Mouse (Mus musculus) left cerebral cortex, postnatal 10 days (tissue): ENCODE results near the gene Kank2. TPM values are rescaled to one million over a fixed set of nuclear protein-coding genes. Genes with fewer than 3 reads are reported as not detected.
A peak's percentile ranks its signal among the peaks of the same experiment; 100 is the strongest.
"Not testable (repeated sequence)": the region's sequence is repeated elsewhere in the genome, so short reads cannot be mapped to it uniquely, and the experiment has no call there.

Source experiments
- DNase-seq, 2 experiments: peaks; one replicate each; pipeline ENCODE4 v3.0.0; 2021 to 2022; ENCODE audit warnings: low spot score in 2 of 2, mixed read lengths in 1 of 2; ENCODE audit errors: extremely low spot score in 1 of 2
- intact Hi-C: fragments of 180-260 bp; cut with DNase I; formaldehyde crosslinking; loops from one replicate; pipeline ENCODE4 v1.15.1; 2025
- total RNA-seq, 2 experiments: library from RNA; stranded (reverse); gene quantifications; 2 replicates each; pipeline ENCODE4 v1.2.3; 2021

Gene Kank2
- total RNA-seq, 2 experiments from 2014 or later = 6.7 to 7.7 TPM

DNA sequence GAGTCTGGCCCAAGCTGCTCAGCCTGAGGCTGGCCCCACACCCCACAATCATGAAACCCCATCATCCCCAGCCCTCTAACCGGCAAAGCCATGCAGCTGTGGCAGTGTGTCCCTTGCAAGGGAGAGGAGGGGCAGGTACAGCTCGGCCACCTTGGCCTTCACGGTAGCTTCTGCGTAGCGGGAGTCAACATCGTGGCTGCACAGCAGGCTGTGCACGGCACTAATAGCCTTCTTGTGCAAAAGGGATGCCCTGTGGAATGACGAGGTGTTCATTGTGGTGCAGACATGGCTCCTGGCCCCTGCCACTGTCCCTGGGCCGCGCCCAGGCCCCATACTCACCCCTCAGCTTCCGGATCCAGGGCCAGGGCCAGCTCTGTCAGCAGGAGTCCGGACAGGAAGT lies 21.6 kb upstream of the Kank2 start:
- intact Hi-C loops = no loop called here
- no peak for DNase-seq

DNA sequence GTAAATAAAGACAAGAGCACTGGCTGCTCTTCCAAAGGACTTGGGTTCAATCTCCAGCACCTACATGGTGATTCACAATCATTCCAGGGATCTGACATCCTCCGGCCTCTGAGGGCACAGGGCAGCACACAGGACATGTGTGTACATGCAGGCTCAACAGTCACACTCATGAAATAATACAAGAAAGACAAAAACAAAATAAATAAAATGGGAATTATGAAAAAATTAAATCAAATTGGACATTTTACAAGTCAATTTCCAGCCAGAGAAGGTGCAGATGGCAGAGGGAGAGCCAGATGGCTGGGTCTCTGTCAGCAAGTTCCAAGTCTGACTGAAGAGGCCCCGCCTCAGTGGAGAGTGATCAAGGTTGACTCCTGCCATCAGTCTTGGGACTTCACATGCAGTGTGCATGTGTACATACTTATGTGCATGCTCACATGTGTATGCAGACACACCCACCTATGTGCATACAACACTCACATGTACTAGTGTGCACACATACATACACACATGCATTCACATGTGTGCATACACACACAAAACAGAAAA lies 20.7 kb upstream of the Kank2 start:
- DNase-seq = no peak
- intact Hi-C loops = no loop called here

DNA sequence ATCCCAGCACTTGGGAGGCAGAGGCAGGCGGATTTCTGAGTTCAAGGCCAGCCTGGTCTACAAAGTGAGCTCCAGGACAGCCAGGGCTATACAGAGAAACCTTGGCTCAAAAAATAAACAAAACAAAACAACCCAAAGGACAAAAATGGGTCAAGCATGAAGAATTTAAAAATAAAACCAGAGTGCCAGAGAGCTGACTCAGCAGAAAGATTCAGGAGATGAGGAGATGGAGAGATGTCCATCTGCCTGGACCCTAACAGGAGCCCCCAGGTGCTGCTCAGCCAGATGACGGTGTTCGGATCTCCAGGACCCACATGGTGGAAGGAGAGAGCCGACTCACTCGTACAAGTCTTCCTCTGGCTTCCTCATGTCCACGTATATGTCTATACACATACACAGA lies 20.0 kb upstream of the Kank2 start:
- intact Hi-C loops = no loop called here
- DNase-seq = no peak

DNA sequence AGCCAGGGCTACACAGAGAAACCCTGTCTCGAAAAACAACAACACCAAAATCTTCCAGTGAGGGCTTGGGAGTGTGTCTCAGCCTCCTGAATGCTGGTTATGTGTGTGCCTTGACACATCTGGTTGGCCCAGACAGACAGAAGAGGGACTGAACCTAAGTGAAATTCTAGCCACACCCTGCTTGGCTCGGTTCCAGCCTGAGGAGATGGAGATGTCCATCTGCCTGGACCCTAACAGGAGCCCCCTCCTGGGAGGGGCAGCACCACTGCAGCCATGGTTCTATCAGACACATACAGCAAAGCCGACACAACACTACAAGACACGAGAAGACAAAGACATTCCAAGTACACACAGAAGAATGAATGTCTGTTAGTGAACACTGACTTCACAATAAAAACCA lies 19.6 kb upstream of the Kank2 start:
- DNase-seq = no peak
- intact Hi-C loops = no loop called here

DNA sequence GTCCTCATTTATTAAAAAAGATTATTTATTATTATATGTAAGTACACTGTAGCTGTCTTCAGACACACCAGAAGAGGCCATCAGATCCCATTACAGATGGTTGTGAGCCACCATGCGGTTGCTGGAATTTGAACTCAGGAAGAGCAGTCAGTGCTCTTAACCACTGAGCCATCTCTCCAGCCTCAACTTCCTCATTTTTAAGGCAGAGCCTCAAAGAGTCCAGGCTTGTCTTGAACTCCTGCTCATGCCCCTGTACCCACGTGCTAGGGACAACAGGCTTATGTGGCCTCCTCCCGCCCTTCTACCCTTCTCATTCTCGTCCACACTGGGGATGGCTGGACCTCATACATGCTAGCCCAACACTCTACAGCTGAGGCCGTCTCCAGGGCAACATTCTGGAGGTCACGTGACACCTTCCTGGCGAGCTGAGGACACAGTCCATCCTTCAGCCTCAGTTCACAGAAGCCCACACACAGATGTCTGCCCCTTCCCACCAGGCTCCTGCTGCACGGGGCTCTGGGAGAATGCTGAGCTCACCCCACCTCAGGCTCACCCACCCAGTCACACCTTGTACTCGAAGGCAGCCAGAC lies 18.3 kb upstream of the Kank2 start:
- intact Hi-C loops = no loop called here
- no peak for DNase-seq

DNA sequence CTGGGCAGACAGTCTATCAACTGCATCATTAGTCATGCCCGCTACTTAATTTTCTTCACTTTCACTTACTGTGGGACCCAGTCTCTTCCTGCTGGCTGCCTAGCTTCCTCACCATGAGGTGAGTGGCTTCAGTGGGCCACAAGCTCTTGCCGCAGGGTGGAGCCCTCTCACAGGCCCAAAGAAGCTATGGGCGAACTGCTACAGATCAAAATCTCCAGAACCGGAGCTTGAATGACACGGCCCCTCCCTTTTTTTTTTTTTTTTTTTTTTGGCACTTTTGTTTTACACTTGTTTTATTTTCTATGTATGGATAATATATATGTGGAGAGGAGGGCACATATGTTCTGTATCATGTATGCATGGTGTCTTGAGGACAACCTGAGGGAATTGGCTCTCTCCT lies 12.6 kb upstream of the Kank2 start:
- no peak for DNase-seq
- intact Hi-C loops = no loop called here

DNA sequence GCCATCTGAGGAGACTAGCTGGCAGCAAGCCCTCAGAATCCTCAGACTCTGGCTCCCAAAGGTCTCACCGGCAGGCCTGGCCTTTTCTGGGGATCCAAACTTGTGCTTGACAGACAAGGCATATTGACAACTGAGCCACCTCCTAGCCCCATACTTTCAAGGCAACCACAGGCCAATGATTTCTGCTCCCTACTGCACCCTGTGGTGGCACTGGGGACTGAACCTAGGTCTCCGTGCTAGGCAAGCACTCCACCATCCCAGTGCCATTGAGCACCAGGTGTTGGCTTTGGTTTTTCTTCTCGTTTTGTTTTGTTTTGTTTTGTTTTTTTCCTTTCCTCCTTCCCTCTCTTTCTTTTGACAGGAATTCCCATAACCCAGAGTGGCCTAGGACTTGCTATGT lies 10.0 kb upstream of the Kank2 start:
- DNase-seq = no peak
- intact Hi-C loops = no loop called here

DNA sequence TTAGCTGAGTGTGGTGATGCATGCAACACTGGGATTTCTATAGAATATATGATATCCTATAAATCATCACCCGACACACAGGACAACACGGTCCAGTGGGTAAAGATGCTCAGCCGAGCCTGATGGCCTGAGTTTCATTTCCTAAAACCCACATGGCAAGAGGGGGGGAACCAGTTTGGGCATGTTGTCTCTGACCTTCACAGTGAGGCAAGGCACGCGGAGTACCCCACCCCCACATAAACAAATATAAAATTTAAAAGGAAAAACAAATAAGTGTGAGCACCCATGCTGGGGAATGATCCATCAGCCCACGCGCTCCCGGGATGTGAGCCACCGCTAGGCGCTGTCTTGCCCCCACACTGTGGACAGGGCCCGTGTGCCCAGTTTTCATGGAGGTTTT lies 8.4 kb upstream of the Kank2 start:
- intact Hi-C loops = no loop called here

DNA sequence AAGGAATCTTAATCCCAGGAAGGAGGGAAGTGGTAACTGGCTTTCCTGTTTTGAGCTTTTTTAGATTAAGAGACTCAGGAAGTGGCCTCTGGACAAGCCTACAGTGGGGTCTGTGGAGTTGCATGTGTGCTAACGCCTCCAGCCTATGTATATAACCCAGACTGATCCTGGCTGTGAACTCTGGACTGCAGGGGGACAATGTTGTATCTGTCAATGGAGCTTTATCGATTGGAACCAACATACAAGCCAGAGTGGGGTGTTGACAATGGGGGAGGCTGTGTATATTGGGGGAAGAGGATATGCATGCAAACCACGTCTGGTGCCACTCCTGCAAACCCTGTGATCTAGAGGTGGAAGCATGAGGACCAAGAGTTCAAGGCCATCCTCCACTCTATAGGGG lies 7.8 kb upstream of the Kank2 start:
- intact Hi-C loops = no loop called here
- no peak for DNase-seq

More for the DNA sequence above, 8.4 kb upstream of the Kank2 start:
- no peak for DNase-seq

DNA sequence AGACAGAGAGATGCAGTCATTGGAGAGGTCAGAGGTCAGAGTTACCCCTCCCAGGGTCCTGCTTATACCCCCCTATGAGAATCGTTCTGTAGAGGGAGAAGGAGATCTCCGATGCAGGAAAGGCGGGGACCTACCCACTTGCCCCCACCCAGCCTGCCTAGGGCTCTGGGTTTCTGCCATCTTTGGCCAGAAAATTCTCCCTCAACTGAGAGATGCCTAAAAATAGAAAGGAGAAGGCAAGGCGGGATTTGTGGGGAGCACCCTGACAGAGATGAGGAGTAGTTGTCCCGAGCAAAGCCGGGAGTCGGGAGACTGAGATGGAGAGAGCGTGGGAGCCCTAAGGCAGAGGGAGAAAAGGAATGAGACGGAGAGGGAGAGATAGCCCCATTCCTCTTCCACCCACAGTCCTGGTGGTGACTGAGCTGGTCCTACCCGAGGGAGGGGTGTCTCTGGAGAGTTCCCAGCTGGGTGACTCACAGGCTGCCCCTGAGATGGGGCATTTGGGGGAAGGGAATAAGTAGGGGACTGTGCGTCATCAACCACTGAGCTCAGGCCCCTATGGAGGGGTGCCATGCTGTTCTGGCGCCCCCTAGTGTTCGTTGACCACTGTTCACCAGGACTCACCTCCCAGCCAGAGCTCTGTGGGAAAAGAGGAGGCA lies 5.6 kb upstream of the Kank2 start:
- DNase-seq = peak; percentile 50 to 86
- intact Hi-C loops = no loop called here

DNA sequence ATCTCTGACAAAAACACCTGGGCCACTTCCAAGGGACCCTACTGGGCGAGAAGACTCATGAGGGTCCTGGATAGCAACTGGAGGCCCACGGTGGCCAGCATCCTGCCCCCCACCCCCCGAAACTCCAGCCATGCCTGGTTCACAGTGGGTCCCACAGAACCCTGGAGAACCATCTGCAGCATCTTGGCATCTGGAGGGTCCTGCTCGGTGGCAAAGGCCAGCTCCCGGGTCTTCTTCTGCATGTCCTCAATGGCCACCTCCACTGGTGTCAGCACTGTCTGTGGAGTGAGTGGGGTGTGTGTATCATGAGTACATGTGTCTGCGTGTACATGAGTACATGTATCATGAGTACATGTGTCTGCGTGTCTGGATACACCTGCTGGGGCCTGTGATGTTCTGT lies 3.0 kb upstream of the Kank2 start:
- DNase-seq = no peak
- intact Hi-C loops = no loop called here

DNA sequence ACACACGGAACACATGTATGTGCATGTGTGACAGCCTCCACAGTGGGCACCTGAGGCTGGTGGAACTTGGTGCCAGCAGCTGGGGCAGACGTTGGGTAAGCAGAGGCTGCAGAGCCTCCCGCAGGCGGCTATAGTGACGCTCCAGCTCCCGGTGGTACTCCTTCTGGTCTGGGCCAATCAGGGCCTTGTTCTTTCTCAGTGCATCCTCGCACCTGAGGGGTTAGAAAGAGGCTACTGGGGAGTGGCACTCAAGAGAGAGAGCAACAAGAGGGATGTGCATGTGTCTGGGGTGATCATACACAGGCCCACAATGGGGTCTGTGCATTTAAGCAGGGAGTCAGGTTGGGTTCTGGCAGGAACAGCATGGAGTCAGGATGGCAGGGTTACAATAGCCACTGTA lies 2.6 kb upstream of the Kank2 start:
- intact Hi-C loops = no loop called here
- no peak for DNase-seq

DNA sequence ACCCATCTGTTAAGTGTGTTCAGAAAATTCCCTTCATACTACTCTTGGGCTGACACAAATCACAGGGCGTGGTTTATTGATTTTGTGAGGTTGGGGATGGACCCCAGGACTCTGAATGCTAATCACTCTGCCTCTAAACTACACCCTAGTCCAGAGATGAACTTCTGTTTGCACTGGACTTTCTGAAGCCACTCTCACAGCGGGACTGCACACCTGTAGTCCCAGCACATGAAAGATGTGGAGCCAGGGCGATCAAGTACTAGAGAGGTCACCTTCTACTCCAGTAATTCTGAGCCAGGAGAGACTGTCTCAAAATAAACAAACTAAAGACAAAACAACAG lies 436 bp upstream of the Kank2 start:
- intact Hi-C loops = no loop called here
- no peak for DNase-seq

DNA sequence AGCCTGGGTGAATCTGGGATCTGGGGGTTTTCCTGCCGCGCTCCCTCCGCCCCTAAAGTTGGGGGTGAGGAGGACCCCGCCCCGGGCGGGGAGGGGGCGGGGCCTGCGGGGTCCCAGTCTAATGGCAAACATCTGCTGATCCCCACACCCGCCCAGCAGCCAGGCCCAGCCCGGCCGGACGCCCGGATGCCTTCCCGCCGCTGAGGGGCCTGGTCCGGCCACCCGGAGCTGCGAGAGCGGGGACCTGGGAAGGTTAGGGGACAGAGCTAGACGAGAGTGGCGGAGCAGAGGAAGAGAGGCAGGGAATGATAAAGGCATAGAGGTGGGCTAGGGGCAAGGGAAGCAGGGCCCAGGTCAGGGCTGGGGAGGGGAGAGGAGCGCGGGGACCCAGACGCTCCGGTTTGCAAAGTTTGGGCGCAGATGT lies 611 bp downstream of the Kank2 start:
- DNase-seq = peak in 1 of 2 experiments; percentile 83
- intact Hi-C loops = no loop called here

DNA sequence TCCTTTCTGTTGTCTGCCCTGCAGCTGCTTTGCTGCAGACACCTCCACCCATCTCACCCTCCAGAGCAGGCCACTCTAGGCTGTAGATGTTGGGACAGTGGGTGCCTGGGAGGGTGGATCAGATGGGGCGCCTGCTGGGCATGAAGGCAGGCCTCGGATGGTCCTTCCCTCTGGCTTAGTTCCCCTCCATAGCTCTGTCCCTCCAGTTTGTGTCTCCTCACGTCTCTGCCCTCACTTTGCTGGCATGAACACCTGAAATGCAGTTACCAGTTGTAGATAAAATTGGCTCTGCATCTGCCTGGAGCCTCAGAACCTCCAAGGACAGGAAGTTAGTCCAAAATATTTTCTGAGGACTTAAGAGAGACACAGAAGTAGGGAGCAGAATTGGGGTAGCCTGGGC lies 1.6 kb downstream of the Kank2 start:
- intact Hi-C loops = no loop called here
- DNase-seq = no peak

DNA sequence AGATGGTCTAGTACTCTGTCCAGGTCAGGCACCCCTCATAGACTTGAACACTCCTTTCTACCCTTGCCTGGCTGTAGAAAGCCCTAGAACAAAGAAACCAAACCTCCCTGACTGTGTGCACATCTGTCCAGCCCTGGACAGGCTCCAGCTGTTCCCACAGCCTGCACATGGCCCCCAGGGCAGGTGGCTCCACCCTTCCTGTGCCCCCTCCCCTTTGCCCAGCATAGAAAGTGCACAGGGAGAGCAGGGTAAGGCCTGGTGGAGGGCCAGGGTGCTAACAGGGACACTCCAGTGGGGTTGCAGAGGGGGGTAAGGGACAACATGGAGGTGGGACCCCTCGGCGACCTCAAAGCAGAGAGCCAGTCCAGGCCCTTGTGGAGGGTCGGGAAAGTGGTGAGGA lies 2.3 kb downstream of the Kank2 start:
- intact Hi-C loops = no loop called here
- DNase-seq = peak in 1 of 2 experiments; percentile 69

DNA sequence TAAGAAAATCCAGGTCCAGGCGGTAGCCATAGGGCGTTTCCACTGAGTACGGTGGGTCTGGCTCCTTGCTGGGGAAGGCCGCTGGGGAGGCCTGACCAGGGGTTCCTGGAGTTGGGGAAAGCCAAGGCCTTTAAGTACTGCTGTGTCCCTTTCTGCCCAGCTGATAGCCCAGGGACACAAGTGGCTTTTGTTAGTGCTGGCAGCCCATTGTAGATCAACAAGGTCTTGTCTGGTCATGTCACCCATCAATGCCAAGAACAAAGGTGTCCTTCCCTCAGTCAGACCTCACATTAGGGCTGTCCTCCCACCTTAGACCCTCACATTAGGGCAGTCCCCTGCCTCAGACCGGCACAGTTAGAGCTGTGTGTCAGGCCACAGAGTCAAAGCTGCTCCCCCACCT lies 3.0 kb downstream of the Kank2 start:
- intact Hi-C loops = no loop called here
- no peak for DNase-seq

DNA sequence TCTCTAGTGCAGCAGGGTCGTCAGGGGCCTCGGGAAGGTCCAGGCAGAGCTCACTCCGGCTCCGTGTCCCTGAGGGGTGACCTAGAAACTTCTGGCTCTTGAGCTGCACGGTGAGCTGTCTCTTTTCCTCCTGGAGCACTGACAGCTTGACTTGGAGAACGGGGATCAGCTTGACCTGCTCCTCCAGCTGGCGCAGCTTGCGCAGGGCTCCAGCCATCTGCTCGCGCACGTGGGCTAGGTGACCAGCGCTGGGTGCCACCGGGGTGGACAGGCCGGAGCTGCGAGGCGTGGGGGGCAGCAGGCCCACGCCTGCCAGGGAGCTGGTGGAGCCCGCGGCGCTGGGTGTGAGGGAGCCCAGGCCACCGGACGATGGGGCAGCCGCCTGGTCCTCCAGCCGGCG lies 3.6 kb downstream of the Kank2 start:
- intact Hi-C loops = no loop called here
- DNase-seq = no peak

DNA sequence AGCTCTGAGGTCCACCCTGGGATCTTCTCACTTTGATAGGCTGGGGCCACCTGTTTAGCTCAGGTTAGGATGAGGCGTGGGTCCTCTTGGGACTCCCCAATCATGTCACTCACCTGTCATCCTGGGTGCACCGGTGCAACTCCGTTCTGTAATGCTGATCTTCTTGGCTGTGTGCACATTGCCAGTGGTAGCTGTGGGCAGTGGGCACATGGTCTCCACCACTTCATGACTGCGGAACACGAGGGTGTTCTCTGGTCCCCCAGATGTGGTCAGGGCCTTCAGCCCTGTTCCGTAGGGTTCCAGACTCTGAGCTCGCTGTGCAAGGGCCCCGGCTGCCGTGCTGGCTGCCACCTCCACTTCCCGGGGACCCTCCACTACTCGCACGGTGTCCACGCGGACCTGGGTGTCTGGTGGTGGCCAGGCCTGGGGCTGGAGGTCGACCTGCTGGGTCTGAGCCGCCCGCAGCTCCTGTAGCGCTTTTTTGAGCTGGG lies 4.2 kb downstream of the Kank2 start:
- no peak for DNase-seq
- intact Hi-C loops = no loop called here

DNA sequence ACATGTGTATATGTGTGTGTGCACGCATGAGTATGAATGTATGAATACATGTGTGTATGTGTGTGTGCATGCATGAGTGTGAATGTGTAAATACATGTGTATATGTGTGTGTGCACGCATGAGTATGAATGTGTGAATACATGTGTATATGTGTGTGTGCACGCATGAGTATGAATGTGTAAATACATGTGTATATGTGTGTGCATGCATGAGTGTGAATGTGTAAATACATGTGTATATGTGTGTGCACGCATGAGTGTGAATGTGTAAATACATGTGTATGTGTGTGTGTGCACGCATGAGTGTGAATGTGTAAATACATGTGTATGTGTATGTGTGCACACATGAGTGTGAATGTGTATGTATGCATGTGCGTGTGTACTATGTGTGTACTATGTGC lies 5.0 kb downstream of the Kank2 start:
- intact Hi-C loops, DNase-seq: not testable (repeated sequence)

DNA sequence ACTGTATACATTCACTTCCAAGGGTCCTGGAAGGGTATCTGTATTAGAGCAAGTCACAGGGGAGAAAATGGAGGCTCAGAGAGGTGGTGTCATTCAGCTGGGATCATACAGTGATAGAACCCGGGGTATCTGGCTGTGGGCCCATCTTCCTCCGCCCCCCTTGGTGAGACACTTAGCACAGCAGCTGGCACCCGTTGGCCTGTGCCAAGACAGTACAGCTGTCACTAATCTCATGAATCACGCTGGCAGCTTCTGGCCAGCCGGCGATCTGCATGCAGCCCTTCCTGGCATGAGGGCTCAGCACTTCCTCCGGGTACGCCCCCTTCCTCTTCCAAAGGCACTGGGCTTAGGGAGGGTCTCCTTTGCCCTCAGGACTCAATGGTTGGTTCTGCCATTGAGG lies 5.9 kb downstream of the Kank2 start:
- intact Hi-C loops = no loop called here
- peak; percentile 53 to 82 for DNase-seq
